Mouse (Mus musculus) stomach, embryonic 14.5 days (tissue): Measurements from ENCODE around the gene Gpr3. TPM values are rescaled to one million over a fixed set of nuclear protein-coding genes. Genes with fewer than 3 reads are reported as not detected.
A peak's percentile ranks its signal among the peaks of the same experiment; 100 is the strongest.

Experiments used
- ATAC-seq: fragments of 200-750 bp; cut with Nextera tagmentation; 2 replicates; pipeline ENCODE4 v1.8.0; 2017; ENCODE audit warnings: low read depth, moderate TSS enrichment; ENCODE audit not compliant: insufficient number of reproducible peaks, insufficient read depth, low FRiP score
- H3K27ac ChIP-seq: fragments of 300-500 bp; sonication (generic); 2 replicates; pipeline ENCODE4 v1.5.1; 2014; ENCODE audit warnings: mild to moderate bottlenecking, low read length, moderate library complexity, mixed read lengths
- H3K27me3 ChIP-seq: fragments of 300-500 bp; sonication (generic); 2 replicates; pipeline ENCODE4 v1.6.1; 2014; ENCODE audit warnings: low read length, control low read depth, mixed read lengths; ENCODE audit not compliant: control insufficient read depth, insufficient read depth
- H3K36me3 ChIP-seq: fragments of 300-500 bp; sonication (generic); 2 replicates; pipeline ENCODE4 v1.6.1; 2014; ENCODE audit warnings: mild to moderate bottlenecking, control low read depth, low read length, moderate library complexity, mixed read lengths; ENCODE audit not compliant: control insufficient read depth, insufficient read depth
- H3K4me1 ChIP-seq: fragments of 300-500 bp; sonication (generic); 2 replicates; pipeline ENCODE4 v1.6.1; 2014; ENCODE audit warnings: low read length, control low read depth, mixed read lengths; ENCODE audit not compliant: control insufficient read depth, insufficient read depth
- H3K4me2 ChIP-seq: fragments of 300-500 bp; sonication (generic); replicated peaks from 2 replicates; pipeline ENCODE4 v1.6.1; 2014; ENCODE audit warnings: low read depth, low read length, control low read depth
- H3K4me3 ChIP-seq: fragments of 300-500 bp; sonication (generic); 2 replicates; pipeline ENCODE4 v1.5.1; 2014; ENCODE audit warnings: low read depth, low read length, control low read depth
- H3K9ac ChIP-seq: fragments of 300-500 bp; sonication (generic); replicated peaks from 2 replicates; pipeline ENCODE4 v1.6.1; 2014; ENCODE audit warnings: low read depth, mild to moderate bottlenecking, control low read depth, low read length, moderate library complexity, mixed read lengths
- H3K9me3 ChIP-seq: fragments of 300-500 bp; sonication (generic); 2 replicates; pipeline ENCODE4 v1.6.1; 2016; ENCODE audit warnings: low read depth, low read length, control low read depth; ENCODE audit not compliant: control insufficient read depth
- WGBS: fragments of 180-500 bp; shearing (Covaris S2); extraction: QIAGEN DNeasy Blood & Tissue Kit; methylation state at CpG from one replicate; pipeline ENCODE4 v1.1.7; 2014; 5-methylcytosine and 5-hydroxymethylcytosine counted together
- microRNA-seq: library from miRNA; unstranded; fragments of <30 nt; microRNA quantifications from one replicate; pipeline ENCODE4, GENCODE M21; 2016
- polyA plus RNA-seq: library from polyadenylated mRNA; unstranded; fragments of >200 nt; fragmentation: Nextera tagmentation; extraction: Ambion mirVana; gene quantifications from 2 replicates; pipeline ENCODE4 v1.2.1, GENCODE M21; 2014

Gene Gpr3
- polyA plus RNA-seq, 1 experiment from 2014 or later = not detected

- WGBS = 73% methylated on average over 10 of the region's 10 CpGs
- Histone ChIP-seq H3K4me1 (peaks cover 14% of the 10 kb centered on the region), H3K27me3 (no peaks in the 10 kb centered on the region), H3K9ac (no peak overlapping the region), H3K9me3 (no peaks in the 10 kb centered on the region), H3K4me2 (no peak overlapping the region), H3K4me3 (no peak overlapping the region), H3K36me3 (no peaks in the 10 kb centered on the region; the same call in 1 of the 2 replicates), H3K27ac (peak overlapping the region; percentile 71)
- ATAC-seq = peak; percentile 75; the same call in 1 of the 2 replicates
Observed at GRCm38 (mm10) chr4:133169237-133170055, 42.9 kb downstream of the Gpr3 start.

GRCm38 (mm10) chr4:133166773-133167172 is 45.6 kb downstream of the Gpr3 start:
- no peaks in the 10 kb centered on the region for H3K9me3 ChIP-seq
- no peak overlapping the region for H3K27ac ChIP-seq
- WGBS = 79% methylated on average over 9 of the region's 9 CpGs
- peaks cover 11% of the 10 kb centered on the region; the same call in 1 of the 2 replicates for H3K4me1 ChIP-seq
- no peak overlapping the region for H3K9ac ChIP-seq
- H3K27me3 ChIP-seq = no peaks in the 10 kb centered on the region
- H3K4me2 ChIP-seq = no peak overlapping the region
- H3K36me3 ChIP-seq = peaks cover 4% of the 10 kb centered on the region
- no peak overlapping the region for H3K4me3 ChIP-seq
- ATAC-seq = no peak

- WGBS = 65% methylated on average over 6 of the region's 6 CpGs
- H3K4me2 ChIP-seq = no peak overlapping the region
- H3K4me3 ChIP-seq = no peak overlapping the region
- H3K9ac ChIP-seq = no peak overlapping the region
- H3K4me1 ChIP-seq = peaks cover 9% of the 10 kb centered on the region; the same call in 1 of the 2 replicates
- H3K9me3 ChIP-seq = no peaks in the 10 kb centered on the region
- H3K36me3 ChIP-seq = peaks cover 4% of the 10 kb centered on the region
- no peaks in the 10 kb centered on the region for H3K27me3 ChIP-seq
- H3K27ac ChIP-seq = no peak overlapping the region
- no peak for ATAC-seq
Observed at GRCm38 (mm10) chr4:133162196-133162595, 50.1 kb downstream of the Gpr3 start.

GRCm38 (mm10) chr4:133160821-133161220 is 51.5 kb downstream of the Gpr3 start:
- ATAC-seq = no peak
- Histone ChIP-seq H3K4me2 (no peak overlapping the region), H3K9ac (no peak overlapping the region), H3K4me3 (no peak overlapping the region), H3K9me3 (no peaks in the 10 kb centered on the region), H3K27me3 (no peaks in the 10 kb centered on the region), H3K27ac (no peak overlapping the region), H3K4me1 (peaks cover 9% of the 10 kb centered on the region; the same call in 1 of the 2 replicates), H3K36me3 (peaks cover 4% of the 10 kb centered on the region)
- 77% methylated on average over 4 of the region's 4 CpGs for WGBS

GRCm38 (mm10) chr4:133160211-133160610 is 52.1 kb downstream of the Gpr3 start:
- Histone ChIP-seq H3K9ac (no peak overlapping the region), H3K4me1 (peaks cover 9% of the 10 kb centered on the region; the same call in 1 of the 2 replicates), H3K9me3 (no peaks in the 10 kb centered on the region), H3K4me3 (no peak overlapping the region), H3K36me3 (peaks cover 7% of the 10 kb centered on the region), H3K27ac (no peak overlapping the region), H3K27me3 (no peaks in the 10 kb centered on the region), H3K4me2 (no peak overlapping the region)
- WGBS = 84% methylated on average over 8 of the region's 8 CpGs
- no peak for ATAC-seq

GRCm38 (mm10) chr4:133159646-133160045 is 52.7 kb downstream of the Gpr3 start:
- Histone ChIP-seq H3K36me3 (peaks cover 7% of the 10 kb centered on the region), H3K27ac (no peak overlapping the region), H3K27me3 (no peaks in the 10 kb centered on the region), H3K4me1 (peaks cover 9% of the 10 kb centered on the region; the same call in 1 of the 2 replicates), H3K9me3 (no peaks in the 10 kb centered on the region), H3K9ac (no peak overlapping the region), H3K4me3 (no peak overlapping the region), H3K4me2 (no peak overlapping the region)
- ATAC-seq = no peak
- 84% methylated on average over 4 of the region's 4 CpGs for WGBS

Small RNA genes within 50 kb of the gene (microRNA-seq; reads per million reads assigned to microRNA genes)
- gene Mir7017 = not detected

Other genes with a start within 250 kb of the Gpr3 start
- 0.13 and 0.19 TPM in 2 replicates for gene Fgr, start 238.4 kb downstream of the Gpr3 start, polyA plus RNA-seq
- 10.3 and 10.7 TPM in 2 replicates for gene Ahdc1, start 201.3 kb downstream of the Gpr3 start, polyA plus RNA-seq
- gene Wasf2, start 82.0 kb downstream of the Gpr3 start, polyA plus RNA-seq = 120 and 124 TPM in 2 replicates
- gene Cd164l2, start 405 bp downstream of the Gpr3 start, polyA plus RNA-seq = 8.7 and 11.6 TPM in 2 replicates
- 3.1 and 3.4 TPM in 2 replicates for gene Map3k6, start 28.3 kb upstream of the Gpr3 start, polyA plus RNA-seq
- gene Sytl1, start 50.6 kb upstream of the Gpr3 start, polyA plus RNA-seq = 9.3 and 10.3 TPM in 2 replicates
- 88.1 and 88.6 TPM in 2 replicates for gene Tmem222, start 65.3 kb upstream of the Gpr3 start, polyA plus RNA-seq
- gene Wdtc1, start 140.9 kb upstream of the Gpr3 start, polyA plus RNA-seq = 18.5 and 19.9 TPM in 2 replicates
- 9.8 and 10.6 TPM in 2 replicates for gene Slc9a1, start 157.2 kb upstream of the Gpr3 start, polyA plus RNA-seq